Mouse (Mus musculus) bone marrow, adult 2 months (tissue): ENCODE results near the gene Zdhhc21.

Source experiments
- CTCF ChIP-seq: fragments of 200-500 bp; IDR thresholded peaks from 2 replicates; pipeline ENCODE4 v1.5.1; 2011; ENCODE audit warnings: low read length, control low read depth; ENCODE audit not compliant: control insufficient read depth, insufficient read depth
- POLR2A ChIP-seq: fragments of 200-500 bp; IDR thresholded peaks from 2 replicates; pipeline ENCODE4 v1.6.1; 2011; ENCODE audit warnings: low read depth, mild to moderate bottlenecking, control low read depth, low read length, borderline replicate concordance; ENCODE audit not compliant: control insufficient read depth

GRCm38 (mm10) chr4:82867111-82867510 lies 7.4 kb upstream of the Zdhhc21 start:
- no peak for TF ChIP-seq CTCF
- TF ChIP-seq POLR2A, result no peak
